Mouse (Mus musculus) layer of hippocampus, adult 8-10 months (tissue): ENCODE data around the gene Ccdc81. TPM values are rescaled to one million over a fixed set of nuclear protein-coding genes. Genes with fewer than 3 reads are reported as not detected.
A peak's percentile ranks its signal among the peaks of the same experiment; 100 is the strongest.

Source experiments
- DNase-seq, 2 experiments: peaks; one replicate each; pipeline ENCODE4 v3.0.0; 2022; ENCODE audit warnings: low spot score in 2 of 2
- total RNA-seq, 4 experiments: library from RNA; stranded (reverse); gene quantifications; 2 replicates each; pipeline ENCODE4 v1.2.4; 2022

Ccdc81 gene
- total RNA-seq: under 1 TPM; 0.61 to 0.93 (median 0.74) TPM

DNA sequence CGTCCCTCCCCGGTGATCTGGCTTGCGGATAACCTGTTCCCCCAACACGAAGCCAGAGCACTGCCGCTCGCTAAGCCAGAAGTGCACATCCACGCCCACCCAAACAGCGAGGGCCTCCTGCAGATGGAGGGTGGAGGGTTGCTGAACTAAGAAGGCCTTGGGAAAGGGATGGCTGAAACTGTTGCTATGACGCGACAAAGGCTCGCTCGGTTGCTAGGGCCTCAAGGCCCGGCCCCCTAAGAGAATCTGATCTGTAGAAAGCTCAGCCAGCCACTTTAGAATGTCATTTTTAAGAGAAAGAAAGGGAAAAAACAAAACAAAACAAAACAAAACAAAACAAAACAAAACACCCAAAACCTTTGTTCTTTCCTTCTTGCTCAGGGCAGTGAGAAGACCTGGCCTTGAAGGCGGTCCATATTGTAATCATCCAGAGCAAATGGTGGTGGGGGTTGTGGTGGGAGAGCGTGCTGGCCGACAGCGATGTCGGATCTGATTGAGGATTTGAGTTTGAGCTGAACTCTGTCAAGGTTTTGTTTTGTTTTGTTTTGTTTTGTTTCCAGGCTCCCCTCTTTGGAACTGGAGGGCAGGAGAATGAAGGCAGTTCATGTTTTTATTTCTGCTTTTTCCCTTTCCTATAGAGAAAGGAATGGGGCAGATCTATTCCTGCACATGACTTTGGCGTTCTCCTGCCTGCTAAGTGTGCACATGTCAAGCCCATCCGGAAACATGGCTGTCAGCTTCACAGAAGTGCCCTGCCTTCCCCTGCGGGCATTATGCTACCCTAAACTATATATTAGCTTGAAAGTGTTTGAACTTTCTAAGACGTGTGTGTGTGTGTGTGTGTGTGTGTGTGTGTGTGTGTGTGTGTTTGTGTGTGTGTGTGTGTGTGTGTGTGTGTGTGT is at the start of gene Ccdc81:
Gene Ccdc81 (minus strand): TSS at position 188 of the 902 bp plus-strand sequence.
- DNase-seq: no peak

- no peak for DNase-seq
Measured at GRCm38 (mm10) chr7:89949403-89949802, 46.0 kb upstream of the Ccdc81 start.

DNA sequence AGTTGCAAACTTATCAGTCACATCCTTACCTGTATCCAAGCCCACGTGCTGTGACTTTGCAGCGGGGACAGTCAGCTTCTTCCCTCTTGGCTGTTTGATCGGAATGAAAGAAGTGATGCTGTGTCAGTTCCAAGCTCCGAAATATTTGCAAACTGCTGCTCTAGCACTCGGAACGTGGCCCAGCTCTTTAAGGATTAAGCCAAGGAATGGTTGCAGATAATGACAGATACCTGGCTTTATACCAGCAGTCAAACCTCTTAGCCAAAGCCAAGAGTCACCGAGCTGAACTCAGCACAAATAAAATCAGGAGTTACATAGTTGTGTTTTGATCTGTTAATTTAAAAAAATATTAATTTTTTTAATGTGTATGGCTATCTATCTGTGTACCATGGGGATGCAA is 44.6 kb upstream of the Ccdc81 start:
- DNase-seq: no peak

DNA sequence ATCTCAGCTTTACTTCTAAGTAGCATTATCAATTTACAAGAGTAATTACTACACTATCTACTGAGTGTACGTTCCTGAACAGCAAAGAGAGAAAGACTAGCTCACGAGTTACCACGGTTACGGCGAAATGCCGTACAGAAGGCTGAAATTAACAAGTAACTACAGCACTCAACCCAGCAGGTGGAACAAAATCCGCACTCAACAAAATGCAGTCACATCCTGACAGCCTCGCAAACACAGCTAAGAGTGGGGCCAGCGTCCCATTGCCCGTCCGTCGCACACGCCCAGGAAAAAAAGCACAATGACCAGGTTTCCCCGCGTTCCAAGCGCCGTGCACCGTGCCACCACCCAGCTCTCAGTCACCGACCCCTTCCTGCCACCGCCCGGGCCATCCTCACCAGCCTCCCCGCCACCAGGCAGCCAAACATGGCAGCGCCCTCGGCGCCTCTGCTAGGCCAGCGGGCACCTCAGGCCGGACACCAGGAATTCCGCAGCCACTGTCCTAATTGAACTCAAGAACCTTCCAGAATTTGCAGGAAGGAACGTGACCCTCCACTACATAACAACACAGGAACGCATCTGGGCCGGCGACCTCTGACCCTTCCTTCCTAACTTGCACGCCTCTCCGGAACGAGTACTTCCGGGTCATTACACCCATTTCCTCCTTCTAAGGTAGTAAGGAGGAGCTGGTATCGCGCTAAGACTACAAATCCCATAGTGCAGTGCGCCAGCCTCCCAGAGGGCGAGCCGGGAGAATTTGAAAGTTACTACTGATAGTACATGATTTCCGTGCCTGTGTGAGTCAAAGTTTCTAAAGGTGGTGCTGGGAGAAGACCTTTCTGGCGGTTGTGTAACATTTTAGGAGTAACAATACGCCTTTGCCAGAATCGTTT is 37.4 kb upstream of the Ccdc81 start, which contains the start of gene Hikeshi:
Gene Hikeshi (minus strand): TSS at position 634 of the 893 bp plus-strand sequence.
- DNase-seq: peak; percentile 93 to 95

DNA sequence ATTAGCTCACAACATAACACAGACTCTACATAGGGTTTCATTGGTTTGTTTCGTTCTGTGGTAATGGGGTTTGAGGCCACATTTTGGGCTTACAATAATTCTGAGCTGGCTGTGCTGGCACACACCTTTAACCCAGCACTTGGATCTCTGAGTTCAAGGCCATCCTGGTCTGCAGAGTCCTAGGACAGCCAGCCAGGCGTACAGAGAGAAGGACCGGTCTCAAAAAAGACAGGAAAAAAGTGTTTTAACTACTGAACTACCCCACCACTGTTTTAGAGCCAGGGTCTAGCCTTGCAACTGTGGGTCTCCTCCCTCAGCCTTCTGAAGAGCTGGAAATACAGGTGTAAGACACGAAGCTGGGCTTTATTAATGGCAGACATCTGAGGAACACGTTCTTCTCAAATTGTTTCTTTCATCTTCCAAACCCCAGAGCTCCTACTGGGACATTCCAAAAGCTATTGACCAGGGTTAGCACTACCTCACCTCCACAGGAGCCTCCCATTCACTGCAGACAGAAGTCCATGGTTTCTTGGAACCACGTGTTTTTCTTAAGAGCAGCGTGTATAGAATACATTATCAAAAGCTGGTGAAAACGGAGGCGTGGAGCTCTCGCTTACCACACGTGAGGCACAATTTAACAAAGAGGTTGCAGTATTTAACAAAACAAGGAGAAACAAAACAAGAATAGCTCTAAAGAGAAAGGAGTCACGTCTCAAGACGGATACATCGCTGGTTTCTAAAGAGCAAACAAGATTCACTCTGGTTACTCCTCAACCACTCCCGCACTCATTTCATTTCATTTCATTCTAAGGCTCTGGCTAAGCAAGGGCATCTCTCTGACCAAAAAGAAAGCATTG is 36.3 kb upstream of the Ccdc81 start:
- no peak for DNase-seq

GRCm38 (mm10) chr7:89923441-89924180 is 20.2 kb upstream of the Ccdc81 start:
- DNase-seq: peak; percentile 76 to 85

DNA sequence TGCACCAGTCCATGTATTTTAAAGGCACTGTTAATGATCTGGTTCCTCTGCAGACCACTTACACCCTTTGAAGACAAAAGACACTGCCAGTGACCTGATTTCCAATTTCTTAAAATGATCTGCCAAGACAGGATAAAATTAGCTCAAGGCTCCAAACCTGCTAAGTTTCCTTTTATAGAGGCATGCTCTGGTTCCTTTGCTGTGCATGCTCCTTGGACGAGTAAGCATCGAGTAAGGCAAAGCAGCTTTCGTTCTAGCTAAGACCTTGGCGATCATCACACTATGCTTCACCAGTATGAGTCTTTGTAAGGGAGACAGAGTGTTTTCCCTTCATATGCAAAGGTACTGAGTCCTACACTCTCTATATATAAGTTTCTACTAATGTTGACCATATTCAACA is 14.3 kb upstream of the Ccdc81 start:
- no peak for DNase-seq

GRCm38 (mm10) chr7:89916711-89917110 is 13.3 kb upstream of the Ccdc81 start:
- no peak for DNase-seq

GRCm38 (mm10) chr7:89913432-89914158 is 10.2 kb upstream of the Ccdc81 start:
- DNase-seq: no peak

GRCm38 (mm10) chr7:89912356-89912755 is 8.9 kb upstream of the Ccdc81 start:
- no peak for DNase-seq

- DNase-seq: no peak
Measured at GRCm38 (mm10) chr7:89909711-89910110, 6.3 kb upstream of the Ccdc81 start.

DNA sequence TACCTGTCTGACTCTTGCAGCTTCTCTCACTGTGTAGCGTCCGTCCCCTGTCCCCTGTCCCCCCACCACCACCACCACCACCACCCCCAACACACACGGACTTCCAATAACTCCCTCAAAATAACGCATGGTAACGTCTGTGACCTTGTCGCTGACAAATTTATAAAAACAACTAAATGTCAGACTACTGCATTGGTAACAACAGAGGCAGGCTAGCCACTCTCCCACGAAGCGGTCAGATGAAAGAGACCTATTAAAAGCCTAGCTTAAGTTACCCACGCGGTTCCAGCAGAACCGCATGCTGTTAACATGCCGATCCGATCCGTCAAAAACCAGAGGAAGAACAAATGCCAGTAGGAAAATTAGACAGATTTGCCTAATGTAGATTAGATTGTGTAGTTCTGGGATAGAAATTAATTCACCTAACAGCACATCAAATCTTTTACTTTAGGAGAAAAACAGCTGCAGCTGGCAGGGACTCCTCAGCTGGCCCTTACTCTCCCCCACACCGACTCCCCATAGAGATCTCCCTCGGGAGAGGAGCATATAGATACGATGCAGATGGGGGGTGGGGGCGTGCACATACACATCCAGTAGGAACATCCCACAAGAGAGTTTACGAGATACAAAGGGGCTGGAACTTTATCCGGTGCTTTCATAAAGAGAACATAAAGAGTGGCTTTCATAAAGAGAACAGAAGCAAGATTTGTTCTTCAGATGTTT is 5.6 kb upstream of the Ccdc81 start:
- DNase-seq: no peak

DNA sequence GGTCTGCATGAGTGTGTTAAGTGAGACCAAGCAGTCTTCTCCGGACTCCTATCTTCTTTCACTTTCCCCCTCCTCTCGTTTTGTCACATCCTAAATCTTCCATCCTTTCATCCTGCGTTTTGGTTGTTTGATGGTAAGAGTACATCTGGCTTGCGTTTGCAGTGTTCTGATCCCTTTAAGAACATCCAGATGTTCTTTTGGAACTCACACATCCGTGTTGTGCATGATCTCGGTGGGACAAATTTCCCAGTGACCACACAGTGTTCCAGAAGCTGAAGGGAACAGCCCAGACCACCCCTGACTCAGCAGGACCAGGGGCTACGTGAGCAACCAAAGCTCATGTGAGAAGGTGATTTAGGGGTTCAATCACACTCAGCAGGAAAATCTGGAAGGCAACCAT is 5.0 kb upstream of the Ccdc81 start:
- no peak for DNase-seq

- DNase-seq: peak; percentile 53 to 79
Measured at GRCm38 (mm10) chr7:89907950-89908349, 4.5 kb upstream of the Ccdc81 start.

- DNase-seq: no peak
Measured at GRCm38 (mm10) chr7:89903007-89903406, 422 bp downstream of the Ccdc81 start.

DNA sequence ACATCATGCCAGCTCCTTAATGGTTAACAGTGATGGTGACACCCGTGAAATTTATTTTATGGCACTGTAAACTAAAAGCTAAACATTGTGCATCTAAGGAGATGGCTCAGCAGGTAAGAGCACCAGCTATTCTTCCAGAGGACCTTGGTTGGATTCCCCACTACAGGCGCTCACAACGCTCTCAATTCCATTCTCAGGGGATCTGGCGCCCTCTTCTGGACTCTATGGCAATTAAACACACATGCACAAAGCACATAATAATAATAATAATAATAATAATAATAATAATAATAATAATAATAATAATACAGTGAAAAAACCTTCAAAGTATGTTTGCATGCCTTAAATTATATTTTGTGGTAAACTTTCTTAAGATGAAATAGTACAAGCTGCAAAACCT is 11.6 kb downstream of the Ccdc81 start:
- DNase-seq: no peak

GRCm38 (mm10) chr7:89891412-89891811 is 12.0 kb downstream of the Ccdc81 start:
- DNase-seq: no peak

DNA sequence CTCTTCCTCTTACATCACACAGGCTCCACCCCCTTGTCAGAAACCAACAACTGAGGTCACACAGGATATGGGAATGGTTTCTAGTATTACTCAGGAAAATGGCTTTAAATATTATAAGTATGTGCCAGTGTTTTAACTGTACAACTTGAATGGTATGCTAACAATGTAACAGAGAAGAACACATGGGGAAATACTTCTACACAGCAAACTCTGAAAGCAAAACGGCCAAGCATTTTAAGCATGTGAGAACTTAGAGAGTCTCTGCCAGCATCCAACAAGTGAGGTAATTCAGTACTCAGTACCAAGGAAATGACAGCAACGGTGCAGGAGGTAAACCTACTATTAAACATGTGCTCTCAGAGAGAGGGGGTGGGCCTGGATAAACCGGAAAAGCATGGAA is 18.9 kb downstream of the Ccdc81 start:
- no peak for DNase-seq

DNA sequence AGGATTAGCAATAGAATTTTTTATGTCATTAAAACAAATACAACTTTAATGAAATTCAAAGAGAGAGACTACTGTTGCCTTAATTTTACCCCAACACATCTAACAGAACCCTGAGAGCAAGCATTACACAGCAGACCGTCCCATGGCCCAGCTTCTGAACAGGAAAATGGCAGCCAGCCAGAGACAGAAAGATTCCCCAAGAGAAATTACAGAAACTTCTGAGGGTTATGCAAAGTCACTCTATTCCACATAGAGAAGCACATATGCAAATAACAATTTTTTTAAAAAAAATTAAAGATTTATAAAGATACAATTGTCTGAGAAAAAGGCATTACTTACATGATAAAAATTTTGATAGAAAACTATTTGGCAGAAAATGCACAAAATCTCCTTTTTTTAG is 23.7 kb downstream of the Ccdc81 start:
- DNase-seq: no peak
